Mouse (Mus musculus) ES-E14 (cell line): ENCODE data around the gene Sdhb. TPM values are rescaled to one million over a fixed set of nuclear protein-coding genes. Genes with fewer than 3 reads are reported as not detected.

ENCODE experiments used
- DNase-seq: peaks from one replicate; pipeline ENCODE4 v3.0.0-alpha.2; 2013; ENCODE audit warnings: low read depth, low spot score
- H3K27ac ChIP-seq: 2 replicates; pipeline ENCODE4 v1.5.1; 2012; ENCODE audit warnings: low read depth, mild to moderate bottlenecking, low read length, moderate library complexity, mixed read lengths; ENCODE audit not compliant: poor library complexity, insufficient read depth, severe bottlenecking
- H3K36me3 ChIP-seq: 2 replicates; pipeline ENCODE4 v1.6.1; 2012; ENCODE audit warnings: mild to moderate bottlenecking, low read length, moderate library complexity, mixed read lengths; ENCODE audit not compliant: control insufficient read depth, poor library complexity, insufficient read depth, severe bottlenecking
- H3K4me1 ChIP-seq, 2 experiments: fragments of 150-350 bp in 1 of 2; sonication (generic) in 1 of 2; 2 replicates each; pipeline ENCODE4 v1.6.1; 2012; ENCODE audit warnings: low read length in 2 of 2, mild to moderate bottlenecking in 1 of 2, mixed read lengths in 1 of 2; ENCODE audit not compliant: control insufficient read depth in 2 of 2, insufficient read depth in 2 of 2, poor library complexity in 1 of 2
- H3K4me3 ChIP-seq, 2 experiments: fragments of 150-350 bp in 1 of 2; sonication (generic) in 1 of 2; 2 replicates each; pipeline ENCODE4 v1.5.1; 2012; ENCODE audit warnings: low read length in 2 of 2, low read depth in 1 of 2, mild to moderate bottlenecking in 1 of 2, mixed read lengths in 1 of 2; ENCODE audit not compliant: insufficient read depth in 1 of 2, poor library complexity in 1 of 2, severe bottlenecking in 1 of 2
- H3K9ac ChIP-seq: 2 replicates; pipeline ENCODE4 v1.6.1; 2012; ENCODE audit warnings: low read depth, mild to moderate bottlenecking, low read length, mixed read lengths; ENCODE audit not compliant: poor library complexity, insufficient read depth, severe bottlenecking
- H3K9me3 ChIP-seq: fragments of 150-350 bp; sonication (generic); 2 replicates; pipeline ENCODE4 v1.6.1; 2012; ENCODE audit warnings: low read depth, mild to moderate bottlenecking, low read length; ENCODE audit not compliant: control insufficient read depth, insufficient read depth
- CHD2 ChIP-seq: IDR thresholded peaks from 2 replicates; pipeline ENCODE4 v1.6.1; 2014; ENCODE audit warnings: mild to moderate bottlenecking, low read depth, low read length, inconsistent platforms
- HCFC1 ChIP-seq: IDR thresholded peaks from 2 replicates; pipeline ENCODE4 v1.6.1; 2012; ENCODE audit warnings: low read length, inconsistent platforms, borderline replicate concordance; ENCODE audit not compliant: insufficient read depth
- MAFK ChIP-seq: IDR thresholded peaks from 2 replicates; pipeline ENCODE4 v1.6.1; 2014; ENCODE audit warnings: mild to moderate bottlenecking, low read depth, low read length, inconsistent platforms; ENCODE audit not compliant: insufficient read depth
- ZC3H11A ChIP-seq: IDR thresholded peaks from 2 replicates; pipeline ENCODE4 v1.6.1; 2012; ENCODE audit warnings: low read depth, mild to moderate bottlenecking, inconsistent platforms, low read length, borderline replicate concordance
- ZNF384 ChIP-seq: IDR thresholded peaks from 2 replicates; pipeline ENCODE4 v1.6.1; 2012; ENCODE audit warnings: low read depth, low read length, inconsistent platforms
- in situ Hi-C, 2 experiments: fragments of 600-800 bp; cut with MboI; formaldehyde crosslinking; loops; one replicate each; pipeline ENCODE4 v1.15.1; 2025; ENCODE audit warnings: low sequenced_read_pairs in 2 of 2, inconsistent platforms in 1 of 2; ENCODE audit not compliant: unreplicated experiment in 2 of 2
- total RNA-seq: library from RNA; depleted of rRNA; stranded (reverse); fragments of 300-350 nt; gene quantifications from 2 replicates; pipeline ENCODE4 v1.2.3, GENCODE M21; 2012

Sdhb gene
- total RNA-seq, 1 experiment, result 135 TPM

- Histone ChIP-seq H3K9me3 (no peaks in the 10 kb centered on the region), H3K27ac (no peak overlapping the region), H3K4me1 (peaks cover 3 to 14% of the 10 kb centered on the region in 2 experiments; a peak in 3 of 4 replicates), H3K9ac (0 out of 2 replicates have a peak overlapping the region, but pooled peaks have one; percentile 13), H3K4me3 (peak overlapping the region; percentile 28 to 48; a peak in 3 of 4 replicates), H3K36me3 (no peaks in the 10 kb centered on the region)
- in situ Hi-C loops, result no loop called here
- peak; percentile 52 for DNase-seq
- no peak for TF ChIP-seq ZNF384
- peak; percentile 80; the same call in 1 of the 2 replicates for TF ChIP-seq ZC3H11A
- no peak for TF ChIP-seq CHD2
Measured at GRCm38 (mm10) chr4:140957725-140958124, 3.3 kb upstream of the Sdhb start.

- in situ Hi-C loops, result no loop called here
- DNase-seq, result no peak
- TF ChIP-seq ZNF384 (no peak), MAFK (no peak), CHD2 (no peak), HCFC1 (no peak), ZC3H11A (no peak)
- H3K9ac ChIP-seq, result no peak overlapping the region
- no peaks in the 10 kb centered on the region for H3K9me3 ChIP-seq
- H3K36me3 ChIP-seq, result no peaks in the 10 kb centered on the region
- H3K27ac ChIP-seq, result no peak overlapping the region
- peaks cover 5 to 14% of the 10 kb centered on the region in 2 experiments; a peak in 3 of 4 replicates for H3K4me1 ChIP-seq
- no peak overlapping the region for H3K4me3 ChIP-seq
Measured at GRCm38 (mm10) chr4:140958319-140958718, 2.7 kb upstream of the Sdhb start.

- no peak for DNase-seq
- Histone ChIP-seq H3K4me3 (no peak overlapping the region), H3K36me3 (no peaks in the 10 kb centered on the region), H3K4me1 (peaks cover 5 to 16% of the 10 kb centered on the region in 2 experiments; a peak in 3 of 4 replicates), H3K27ac (no peak overlapping the region), H3K9me3 (no peaks in the 10 kb centered on the region), H3K9ac (no peak overlapping the region)
- in situ Hi-C loops, result no loop called here
- TF ChIP-seq HCFC1, result no peak
- no peak for TF ChIP-seq MAFK
- no peak for TF ChIP-seq ZNF384
- TF ChIP-seq ZC3H11A, result no peak
Measured at GRCm38 (mm10) chr4:140959128-140959679, 1.8 kb upstream of the Sdhb start.

- Histone ChIP-seq H3K4me3 (no peak overlapping the region), H3K27ac (no peak overlapping the region), H3K4me1 (peaks cover 5 to 16% of the 10 kb centered on the region in 2 experiments; a peak in 3 of 4 replicates), H3K9me3 (no peaks in the 10 kb centered on the region), H3K9ac (no peak overlapping the region), H3K36me3 (no peaks in the 10 kb centered on the region)
- in situ Hi-C loops, result no loop called here
- DNase-seq, result no peak
- TF ChIP-seq ZC3H11A, result no peak
- no peak for TF ChIP-seq ZNF384
- no peak for TF ChIP-seq CHD2
- no peak for TF ChIP-seq MAFK
- no peak for TF ChIP-seq HCFC1
Measured at GRCm38 (mm10) chr4:140959715-140960479, 1.1 kb upstream of the Sdhb start.
